Mouse (Mus musculus): ENCODE results near the gene Grin1. TPM values are rescaled to one million over a fixed set of nuclear protein-coding genes. Genes with fewer than 3 reads are reported as not detected.

Grin1 gene
- polyA plus RNA-seq, 1 experiment from 2014 or later, result 0.38 TPM

DNA sequence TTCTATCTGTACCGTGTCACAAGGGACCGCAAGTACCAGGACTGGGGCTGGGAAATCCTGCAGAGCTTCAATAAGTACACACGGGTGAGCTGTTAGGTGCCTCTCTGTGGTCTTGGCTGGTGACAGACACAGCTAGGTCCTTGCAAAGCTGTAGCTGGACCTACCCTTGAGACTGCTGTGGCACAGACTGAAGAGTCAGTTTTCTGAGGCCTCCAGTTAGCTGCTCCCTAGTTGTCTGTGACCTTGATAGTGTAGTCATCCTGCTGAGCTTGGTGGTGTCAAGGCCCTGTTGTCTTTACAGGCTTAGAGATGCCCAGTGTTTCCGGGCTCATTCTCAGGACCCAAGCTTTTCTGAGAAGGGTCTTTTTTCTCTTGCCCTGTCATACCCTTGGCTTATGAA, 30.5 kb upstream of the Grin1 start:
- ATAC-seq (ENCODE audit: insufficient number of reproducible peaks, insufficient read depth, low FRiP score, low TSS enrichment, low read depth), result no peak
- no peak overlapping the region for H3K4me3 ChIP-seq
- H3K9me3 ChIP-seq, result no peaks in the 10 kb centered on the region
- peaks cover 90% of the 10 kb centered on the region for H3K36me3 ChIP-seq
- H3K9ac ChIP-seq, result no peak overlapping the region
- no peaks in the 10 kb centered on the region for H3K27me3 ChIP-seq
- no peaks in the 10 kb centered on the region for H3K4me1 ChIP-seq
- no peak overlapping the region for H3K4me2 ChIP-seq
- no peak overlapping the region for H3K27ac ChIP-seq
- 96% methylated on average over 4 of the region's 4 CpGs for WGBS

GRCm38 (mm10) chr2:25348162-25348561, 29.2 kb upstream of the Grin1 start:
- no peak overlapping the region for H3K4me3 ChIP-seq
- H3K36me3 ChIP-seq, result peaks cover 97% of the 10 kb centered on the region
- WGBS, result 94% methylated on average over 7 of the region's 7 CpGs
- H3K4me2 ChIP-seq, result no peak overlapping the region
- no peak overlapping the region for H3K27ac ChIP-seq
- H3K4me1 ChIP-seq, result no peaks in the 10 kb centered on the region
- no peak overlapping the region for H3K9ac ChIP-seq
- no peaks in the 10 kb centered on the region for H3K27me3 ChIP-seq
- no peak for ATAC-seq (ENCODE audit: insufficient number of reproducible peaks, insufficient read depth, low FRiP score, low TSS enrichment, low read depth)
- H3K9me3 ChIP-seq, result no peaks in the 10 kb centered on the region

- Histone ChIP-seq H3K9me3 (no peaks in the 10 kb centered on the region), H3K27me3 (no peaks in the 10 kb centered on the region), H3K36me3 (peaks cover 87% of the 10 kb centered on the region), H3K4me2 (no peak overlapping the region), H3K9ac (no peak overlapping the region), H3K27ac (no peak overlapping the region), H3K4me3 (no peak overlapping the region), H3K4me1 (peaks cover 8% of the 10 kb centered on the region)
- 94% methylated on average over 6 of the region's 6 CpGs for WGBS
- ATAC-seq (ENCODE audit: insufficient number of reproducible peaks, insufficient read depth, low FRiP score, low TSS enrichment, low read depth), result no peak
Measured at GRCm38 (mm10) chr2:25338303-25338702, 19.3 kb upstream of the Grin1 start.

- Histone ChIP-seq H3K27me3 (no peaks in the 10 kb centered on the region), H3K9ac (peak overlapping the region; percentile 94), H3K36me3 (peaks cover 48% of the 10 kb centered on the region), H3K4me1 (peaks cover 19% of the 10 kb centered on the region), H3K27ac (no peak overlapping the region), H3K4me2 (peak overlapping the region; percentile 90), H3K4me3 (peak overlapping the region; percentile 82), H3K9me3 (no peaks in the 10 kb centered on the region)
- WGBS, result 77% methylated on average over 2 of the region's 2 CpGs
- ATAC-seq (ENCODE audit: insufficient number of reproducible peaks, insufficient read depth, low FRiP score, low TSS enrichment, low read depth), result no peak
Measured at GRCm38 (mm10) chr2:25333569-25333968, 14.6 kb upstream of the Grin1 start.

GRCm38 (mm10) chr2:25332286-25333160, 13.5 kb upstream of the Grin1 start, which contains the start of gene Man1b1:
Gene Man1b1 (plus strand): TSS chr2:25332338.
- peak; percentile 95 for ATAC-seq (ENCODE audit: insufficient number of reproducible peaks, insufficient read depth, low FRiP score, low TSS enrichment, low read depth)
- H3K27me3 ChIP-seq, result no peaks in the 10 kb centered on the region
- H3K4me1 ChIP-seq, result peaks cover 19% of the 10 kb centered on the region
- H3K4me3 ChIP-seq, result peak within 1 kb of the TSS; percentile 82
- no peaks in the 10 kb centered on the region for H3K9me3 ChIP-seq
- H3K4me2 ChIP-seq, result peak within 1 kb of the TSS; percentile 90
- peak within 1 kb of the TSS; percentile 87 for H3K27ac ChIP-seq
- H3K36me3 ChIP-seq, result peaks cover 37% of the 10 kb centered on the region
- H3K9ac ChIP-seq, result peak within 1 kb of the TSS; percentile 94
- WGBS, result under 1% methylated on average over 78 of the region's 78 CpGs

GRCm38 (mm10) chr2:25331470-25331869, 12.5 kb upstream of the Grin1 start:
- no peak overlapping the region for H3K27ac ChIP-seq
- H3K4me3 ChIP-seq, result peak overlapping the region; percentile 82
- H3K9me3 ChIP-seq, result no peaks in the 10 kb centered on the region
- peak overlapping the region; percentile 90 for H3K4me2 ChIP-seq
- peak overlapping the region; percentile 94 for H3K9ac ChIP-seq
- 67% methylated on average over 9 of the region's 9 CpGs for WGBS
- peaks cover 2% of the 10 kb centered on the region; the same call in 1 of the 2 replicates for H3K27me3 ChIP-seq
- ATAC-seq (ENCODE audit: insufficient number of reproducible peaks, insufficient read depth, low FRiP score, low TSS enrichment, low read depth), result no peak
- peaks cover 19% of the 10 kb centered on the region for H3K4me1 ChIP-seq
- peaks cover 27% of the 10 kb centered on the region for H3K36me3 ChIP-seq

DNA sequence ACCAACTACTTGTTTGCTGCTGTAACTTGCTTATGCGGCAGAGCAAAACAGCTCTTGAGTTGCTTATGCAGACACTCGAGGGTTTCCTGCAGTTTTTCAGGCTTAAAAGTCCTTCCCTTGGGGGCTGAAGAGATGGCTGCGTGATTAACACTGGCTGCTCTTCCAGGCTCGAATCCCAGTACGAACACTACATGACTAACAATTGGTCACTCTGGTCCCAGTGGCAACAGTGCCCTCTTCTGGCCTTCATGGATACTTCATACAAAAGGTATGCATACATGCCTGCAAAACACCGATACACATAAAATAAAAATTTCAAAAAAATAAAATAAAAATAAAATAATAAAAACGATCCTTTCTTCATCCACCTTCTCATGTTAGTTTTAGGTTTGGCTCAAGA, 9.5 kb upstream of the Grin1 start:
- Histone ChIP-seq H3K4me1 (peaks cover 12% of the 10 kb centered on the region), H3K27ac (no peak overlapping the region), H3K4me2 (no peak overlapping the region), H3K27me3 (peaks cover 3% of the 10 kb centered on the region; the same call in 1 of the 2 replicates), H3K36me3 (no peaks in the 10 kb centered on the region), H3K4me3 (no peak overlapping the region), H3K9me3 (no peaks in the 10 kb centered on the region), H3K9ac (no peak overlapping the region)
- WGBS, result 37% methylated on average over 7 of the region's 7 CpGs
- ATAC-seq (ENCODE audit: insufficient number of reproducible peaks, insufficient read depth, low FRiP score, low TSS enrichment, low read depth), result no peak

DNA sequence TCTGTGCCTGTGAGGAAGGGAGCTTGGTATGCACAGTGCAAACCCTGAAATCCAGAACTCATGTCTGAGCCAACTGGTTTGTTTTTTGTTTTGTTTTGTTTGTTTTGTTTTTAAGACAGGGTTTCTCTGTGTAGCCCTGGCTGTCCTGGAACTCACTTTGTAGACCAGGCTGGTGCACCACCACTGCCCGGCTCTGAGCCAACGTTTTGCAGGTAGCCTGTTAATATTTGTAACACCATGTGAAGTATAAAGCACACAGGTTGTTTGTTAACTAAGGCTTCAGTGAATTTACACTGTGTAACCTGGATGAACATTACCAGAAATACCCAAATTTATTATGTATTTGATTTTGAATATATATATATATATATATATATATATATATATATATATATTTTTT, 7.0 kb upstream of the Grin1 start:
- Histone ChIP-seq H3K4me1 (peaks cover under 1% of the 10 kb centered on the region), H3K9ac (no peak overlapping the region), H3K4me3 (no peak overlapping the region), H3K9me3 (no peaks in the 10 kb centered on the region), H3K36me3 (no peaks in the 10 kb centered on the region), H3K27ac (no peak overlapping the region), H3K4me2 (no peak overlapping the region), H3K27me3 (peaks cover 5% of the 10 kb centered on the region)
- no peak for ATAC-seq (ENCODE audit: insufficient number of reproducible peaks, insufficient read depth, low FRiP score, low TSS enrichment, low read depth)
- 63% methylated on average over 2 of the region's 2 CpGs for WGBS

DNA sequence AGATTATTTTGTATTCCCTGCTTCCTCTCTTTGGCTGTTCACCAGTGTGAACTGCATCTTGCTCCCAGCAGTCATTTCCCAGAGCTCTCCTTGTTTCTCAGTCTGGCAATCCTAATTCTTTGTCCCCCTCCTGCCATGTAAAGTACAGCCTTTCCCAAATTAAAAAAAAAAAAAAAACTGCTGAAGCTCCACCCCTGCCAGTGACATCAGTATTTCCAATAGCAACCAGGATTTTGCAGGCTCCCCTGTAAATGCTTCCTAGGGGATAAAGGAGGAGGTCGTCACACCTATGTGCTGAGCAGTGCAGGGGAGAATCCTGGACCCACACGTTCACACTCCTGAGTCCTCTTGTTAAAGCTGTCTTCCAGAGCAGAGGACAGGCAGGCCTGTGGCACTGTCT, 1.1 kb upstream of the Grin1 start:
- Histone ChIP-seq H3K36me3 (no peaks in the 10 kb centered on the region), H3K27me3 (peaks cover 61% of the 10 kb centered on the region), H3K4me1 (peaks cover 4% of the 10 kb centered on the region), H3K4me2 (no peak overlapping the region), H3K27ac (no peak overlapping the region), H3K9me3 (no peaks in the 10 kb centered on the region), H3K4me3 (no peak overlapping the region), H3K9ac (no peak overlapping the region)
- no peak for ATAC-seq (ENCODE audit: insufficient number of reproducible peaks, insufficient read depth, low FRiP score, low TSS enrichment, low read depth)
- WGBS, result 32% methylated on average over 2 of the region's 2 CpGs

DNA sequence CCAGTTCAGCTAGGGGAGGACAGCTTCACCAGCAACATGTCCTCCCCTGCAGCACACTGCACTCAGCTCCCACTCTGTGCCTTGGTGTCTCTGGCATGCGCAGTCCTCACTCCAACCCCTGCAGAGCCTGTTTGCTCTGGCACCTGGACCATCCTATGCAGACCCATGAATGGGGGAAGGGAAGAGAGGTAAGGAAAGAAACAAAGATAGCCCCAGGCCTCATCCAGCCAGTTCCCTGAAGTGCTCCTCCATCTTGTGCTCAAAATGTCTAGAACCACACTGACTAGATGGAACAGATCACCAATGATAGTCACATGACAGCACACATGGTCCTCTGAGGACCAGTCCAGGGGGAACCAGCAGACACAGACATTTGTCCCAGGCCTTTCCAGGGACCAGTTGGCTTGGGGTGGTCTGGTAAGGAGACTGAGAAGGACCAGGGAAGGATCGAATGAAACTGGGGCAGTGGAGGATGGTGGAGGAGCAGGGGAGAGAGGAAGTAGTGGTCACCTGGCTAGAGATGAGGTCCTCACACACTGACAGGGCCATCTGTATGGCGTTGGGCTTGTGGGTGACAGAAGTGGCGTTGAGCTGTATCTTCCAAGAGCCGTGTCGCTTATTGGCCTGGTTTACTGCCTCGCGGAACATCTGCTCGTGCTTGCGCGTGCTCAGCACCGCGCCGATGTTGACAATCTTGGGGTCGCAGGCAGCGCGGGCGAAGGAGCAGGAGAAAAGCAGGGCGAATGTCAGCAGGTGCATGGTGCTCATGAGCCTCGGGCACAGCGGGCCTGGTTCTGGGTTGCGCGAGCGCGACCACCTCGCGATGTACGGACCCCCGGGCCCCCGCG, 644 bp downstream of the Grin1 start:
- Histone ChIP-seq H3K4me2 (peak overlapping the region; percentile 68), H3K27me3 (peaks cover 79% of the 10 kb centered on the region), H3K9ac (no peak overlapping the region), H3K9me3 (no peaks in the 10 kb centered on the region), H3K36me3 (no peaks in the 10 kb centered on the region), H3K27ac (no peak overlapping the region), H3K4me3 (peak overlapping the region; percentile 36), H3K4me1 (peaks cover 4% of the 10 kb centered on the region)
- no peak for ATAC-seq (ENCODE audit: insufficient number of reproducible peaks, insufficient read depth, low FRiP score, low TSS enrichment, low read depth)
- 10% methylated on average over 31 of the region's 31 CpGs for WGBS

DNA sequence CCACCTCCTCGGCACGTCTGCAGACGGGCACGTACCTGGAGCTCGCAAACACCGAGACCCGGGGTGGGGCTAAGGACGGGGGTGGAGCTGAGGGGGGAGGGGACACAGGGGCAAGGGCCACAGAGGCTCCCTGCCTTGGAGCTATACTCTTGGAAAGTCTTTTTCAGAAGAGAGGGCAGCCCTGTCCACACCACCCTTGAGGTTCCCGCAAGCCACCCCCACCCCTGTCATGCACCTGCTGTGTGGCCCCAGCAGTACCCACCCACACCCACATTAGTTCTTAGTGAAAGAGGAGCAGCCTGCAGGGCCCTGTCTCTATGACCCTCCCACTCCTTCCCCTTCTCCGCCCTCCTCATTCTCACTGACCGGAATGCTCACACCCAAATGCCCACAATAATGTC, 7.5 kb downstream of the Grin1 start:
- Histone ChIP-seq H3K9me3 (no peaks in the 10 kb centered on the region), H3K9ac (no peak overlapping the region), H3K4me2 (no peak overlapping the region), H3K27me3 (peaks cover 98% of the 10 kb centered on the region), H3K4me1 (no peaks in the 10 kb centered on the region), H3K4me3 (no peak overlapping the region), H3K36me3 (no peaks in the 10 kb centered on the region), H3K27ac (no peak overlapping the region)
- no peak for ATAC-seq (ENCODE audit: insufficient number of reproducible peaks, insufficient read depth, low FRiP score, low TSS enrichment, low read depth)
- whole genome bisulfite sequencing, result 7% methylated on average over 11 of the region's 11 CpGs
